Mouse (Mus musculus) left cerebral cortex, postnatal 4 days (tissue): Measurements from ENCODE around the gene Zbtb16. TPM values are rescaled to one million over a fixed set of nuclear protein-coding genes. Genes with fewer than 3 reads are reported as not detected.

Experiments used
- DNase-seq: peaks from one replicate; pipeline ENCODE4 v3.0.0-alpha.2; 2022
- intact Hi-C: fragments of 180-260 bp; cut with DNase I; formaldehyde crosslinking; loops from one replicate; pipeline ENCODE4 v1.15.1; 2025
- total RNA-seq, 2 experiments: library from RNA; stranded (reverse); gene quantifications; 2 replicates each; pipeline ENCODE4 v1.2.3; 2021

The Zbtb16 gene
- total RNA-seq, 2 experiments from 2014 or later, result 28.9 to 29.6 TPM

GRCm38 (mm10) chr9:48635576-48636350 is 200.3 kb downstream of the Zbtb16 start:
- intact Hi-C loops, result no loop called here
- DNase-seq, result no peak

DNA sequence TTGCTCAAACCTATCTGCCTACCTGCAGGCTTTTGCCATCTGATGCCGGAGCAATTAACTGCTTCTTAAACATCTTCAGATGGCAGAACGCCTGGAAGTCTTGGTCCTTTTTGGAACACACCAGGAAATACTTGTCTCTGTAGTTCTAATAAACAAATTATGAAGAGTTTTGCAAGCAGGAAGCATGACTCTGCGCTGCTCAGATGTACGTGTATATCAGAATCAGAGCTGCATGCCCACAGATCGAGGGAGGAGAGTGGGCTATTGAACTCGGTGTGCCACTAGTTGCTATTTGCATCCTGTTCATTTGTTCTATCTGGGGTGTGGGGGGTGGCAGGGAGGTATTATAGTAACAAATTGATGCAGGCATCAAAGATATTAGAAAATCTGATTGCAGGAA is 202.9 kb downstream of the Zbtb16 start:
- DNase-seq, result no peak
- intact Hi-C loops, result no loop called here

- no peak for DNase-seq
- intact Hi-C loops, result no loop called here
These were observed 216.8 kb downstream of the Zbtb16 start for GRCm38 (mm10) chr9:48619268-48619667.

GRCm38 (mm10) chr9:48618589-48618988 is 217.4 kb downstream of the Zbtb16 start:
- intact Hi-C loops, result no loop called here
- peak; percentile 74 for DNase-seq

GRCm38 (mm10) chr9:48618111-48618510 is 217.9 kb downstream of the Zbtb16 start:
- peak; percentile 20 for DNase-seq
- intact Hi-C loops, result no loop called here

- no peak for DNase-seq
- intact Hi-C loops, result no loop called here
These were observed 218.5 kb downstream of the Zbtb16 start for GRCm38 (mm10) chr9:48617511-48618010.

GRCm38 (mm10) chr9:48613221-48613620 is 222.8 kb downstream of the Zbtb16 start:
- no peak for DNase-seq
- intact Hi-C loops, result no loop called here

DNA sequence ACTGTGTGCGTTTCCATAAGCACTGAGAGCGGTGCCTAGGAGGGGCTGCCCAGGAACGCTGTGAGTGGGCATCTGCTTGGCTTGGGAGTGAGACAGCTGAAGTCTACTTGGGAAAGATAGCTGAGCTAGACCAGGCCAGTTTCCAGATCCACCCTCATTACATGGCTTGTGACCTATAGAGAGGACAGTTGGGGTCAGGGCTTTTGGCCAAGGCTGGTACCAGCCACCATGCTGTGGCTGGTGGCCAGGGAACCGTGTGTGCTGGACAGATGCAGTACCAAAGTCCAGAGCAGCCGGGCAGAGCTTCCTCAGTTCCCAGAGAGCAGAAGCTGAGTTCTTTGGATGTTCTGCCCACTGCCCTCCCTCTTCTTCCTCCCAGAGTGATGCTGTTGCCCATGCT is 223.5 kb downstream of the Zbtb16 start:
- intact Hi-C loops, result no loop called here
- no peak for DNase-seq

DNA sequence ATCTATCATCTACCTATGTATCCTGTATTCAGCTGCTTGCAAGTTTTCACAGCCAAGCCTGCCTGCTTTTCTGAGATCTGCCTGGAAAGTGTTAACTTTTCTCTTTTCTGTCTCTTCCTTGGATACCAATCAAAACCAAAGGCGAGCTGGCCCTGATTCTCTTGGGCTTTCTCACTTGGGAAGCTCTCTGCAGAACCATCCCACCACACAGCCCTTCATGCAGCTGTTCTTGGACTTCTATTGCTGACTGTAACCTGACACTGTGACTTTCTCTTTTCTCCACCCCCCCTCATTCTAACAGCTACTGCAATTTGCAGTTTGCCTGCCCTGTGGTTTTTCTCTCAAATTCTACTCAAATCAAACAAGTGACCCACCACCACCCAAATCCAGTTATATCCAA is 225.0 kb downstream of the Zbtb16 start:
- intact Hi-C loops, result no loop called here
- DNase-seq, result no peak

DNA sequence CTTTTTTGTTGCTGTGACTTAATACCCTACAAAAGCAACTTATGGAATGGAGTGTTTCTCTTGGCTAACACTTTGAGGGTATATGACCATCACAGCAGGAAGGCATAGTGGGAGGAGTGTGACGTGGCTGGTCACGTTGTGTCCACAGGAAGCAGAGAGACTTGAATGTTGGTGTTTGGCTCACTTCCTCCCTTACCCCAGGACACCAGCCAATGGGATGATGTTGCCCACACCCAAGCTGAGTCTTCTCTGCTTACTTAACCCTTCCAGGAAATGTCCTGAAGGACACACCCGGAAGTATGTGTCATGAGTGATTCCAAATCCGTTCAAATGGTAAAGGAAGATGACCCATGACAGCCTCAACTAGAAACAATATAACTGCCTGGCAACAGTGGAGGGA is 226.3 kb downstream of the Zbtb16 start:
- intact Hi-C loops, result no loop called here

DNA sequence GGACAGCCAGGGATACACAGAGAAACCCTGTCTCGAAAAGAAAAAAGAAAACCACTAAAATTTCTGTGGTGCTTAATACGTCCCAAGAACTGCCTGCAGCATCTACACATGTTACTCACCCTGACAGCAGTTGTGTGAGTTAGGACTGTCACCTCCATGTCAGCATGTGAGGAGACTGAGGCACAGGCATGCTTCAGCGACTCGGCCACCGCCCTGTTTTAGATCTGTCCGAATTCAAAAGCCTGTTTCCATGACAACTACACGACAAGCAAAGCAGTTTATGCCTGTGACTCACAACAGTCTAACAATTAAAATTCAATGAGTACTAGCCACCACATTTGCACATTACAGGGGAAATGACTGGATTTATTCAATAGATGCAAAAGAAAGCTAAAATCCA is 228.6 kb downstream of the Zbtb16 start:
- DNase-seq, result no peak
- intact Hi-C loops, result no loop called here

More for the DNA sequence above, 226.3 kb downstream of the Zbtb16 start:
- DNase-seq, result no peak

DNA sequence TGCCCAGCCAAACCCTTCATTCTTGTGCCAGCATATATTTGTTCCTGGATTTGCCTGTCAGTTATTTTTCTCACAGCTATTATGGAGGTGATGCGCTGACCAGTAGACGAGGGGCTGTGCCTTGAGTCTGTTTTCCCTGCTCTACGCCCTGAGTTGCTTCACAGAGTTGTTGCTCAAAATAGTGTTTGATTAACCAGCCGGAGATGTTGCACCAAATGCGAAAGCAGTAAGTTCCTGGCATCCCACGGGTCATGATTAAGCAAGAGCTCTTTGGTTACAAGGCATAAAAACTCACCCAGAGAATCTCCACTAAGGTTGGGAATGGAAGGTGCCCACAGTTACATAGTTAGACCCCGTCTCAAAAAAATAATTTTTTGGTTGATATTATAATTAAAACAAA is 229.9 kb downstream of the Zbtb16 start:
- no peak for DNase-seq
- intact Hi-C loops, result no loop called here

- intact Hi-C loops, result no loop called here
These were observed 230.3 kb downstream of the Zbtb16 start for GRCm38 (mm10) chr9:48605697-48606096.

GRCm38 (mm10) chr9:48604939-48605598 is 231.0 kb downstream of the Zbtb16 start, which contains the start of gene Nnmt:
TSS of gene Nnmt (minus strand) at chr9:48605153.
- intact Hi-C loops, result no loop called here
- DNase-seq, result no peak

More at GRCm38 (mm10) chr9:48605697-48606096, 230.3 kb downstream of the Zbtb16 start:
- no peak for DNase-seq

Other genes starting within 250 kb of the Zbtb16 start
- 1 to 10 TPM; 7.2 to 8.2 TPM for gene Nnmt, start 231.1 kb downstream of the Zbtb16 start, total RNA-seq
- 1 to 10 TPM; 3.2 to 5.0 TPM for gene Htr3a, start 74.9 kb upstream of the Zbtb16 start, total RNA-seq
- gene Htr3b, start 128.8 kb upstream of the Zbtb16 start, total RNA-seq, result not detected
- gene Usp28, start 149.2 kb upstream of the Zbtb16 start, total RNA-seq, result 10 to 100 TPM; 39.3 to 45.1 TPM
- 10 to 100 TPM; 17.8 to 20.9 TPM for gene Zw10, start 219.4 kb upstream of the Zbtb16 start, total RNA-seq
- 1 to 10 TPM in 1 of 2 experiments, under 1 TPM in 1; 0.46 to 1.0 TPM for gene Tmprss5, start 245.0 kb upstream of the Zbtb16 start, total RNA-seq